Mouse (Mus musculus) heart, embryonic 10.5 days (tissue): ENCODE results near the gene Gpr119. TPM values are rescaled to one million over a fixed set of nuclear protein-coding genes. Genes with fewer than 3 reads are reported as not detected.

ENCODE experiments used
- DNase-seq: peaks from one replicate; pipeline ENCODE4 v3.0.0-alpha.2; 2017; ENCODE audit warnings: low spot score
- H3K27ac ChIP-seq: fragments of 300-500 bp; sonication (generic); 2 replicates; pipeline ENCODE4 v1.5.1; 2016; ENCODE audit warnings: mild to moderate bottlenecking
- H3K27me3 ChIP-seq: fragments of 300-500 bp; sonication (generic); 2 replicates; pipeline ENCODE4 v1.6.1; 2016; ENCODE audit warnings: mild to moderate bottlenecking; ENCODE audit not compliant: poor library complexity, insufficient read depth, severe bottlenecking
- H3K36me3 ChIP-seq: fragments of 300-500 bp; sonication (generic); 2 replicates; pipeline ENCODE4 v1.6.1; 2016; ENCODE audit warnings: mild to moderate bottlenecking, moderate library complexity
- H3K4me1 ChIP-seq: fragments of 300-500 bp; sonication (generic); 2 replicates; pipeline ENCODE4 v1.6.1; 2016; ENCODE audit warnings: mild to moderate bottlenecking
- H3K4me3 ChIP-seq: fragments of 300-500 bp; sonication (generic); 2 replicates; pipeline ENCODE4 v1.5.1; 2016; ENCODE audit warnings: mild to moderate bottlenecking, moderate library complexity
- H3K9me3 ChIP-seq: fragments of 300-500 bp; sonication (generic); 2 replicates; pipeline ENCODE4 v1.6.1; 2016; ENCODE audit warnings: mild to moderate bottlenecking, moderate library complexity
- WGBS: fragments of 180-500 bp; shearing (Covaris S2); methylation state at CpG from one replicate; pipeline ENCODE4 v1.1.7; 2016; 5-methylcytosine and 5-hydroxymethylcytosine counted together
- microRNA-seq: library from miRNA; unstranded; fragments of <30 nt; microRNA quantifications from one replicate; pipeline ENCODE4, GENCODE M21; 2017
- polyA plus RNA-seq: library from polyadenylated mRNA; unstranded; fragments of >200 nt; fragmentation: Nextera tagmentation; extraction: Ambion mirVana; gene quantifications from 2 replicates; pipeline ENCODE4 v1.2.1, GENCODE M21; 2016

Gpr119 gene
- polyA plus RNA-seq, 1 experiment from 2014 or later: not detected

GRCm38 (mm10) chrX:48623379-48624053, 50.8 kb downstream of the Gpr119 start, which contains the start of gene Slc25a14:
Slc25a14 (plus strand) TSS chrX:48623413.
- H3K36me3 ChIP-seq: no peaks in the 10 kb centered on the region
- peak within 1 kb of the TSS; percentile 69 for H3K4me3 ChIP-seq
- H3K27me3 ChIP-seq: no peaks in the 10 kb centered on the region
- no peaks in the 10 kb centered on the region for H3K9me3 ChIP-seq
- peak; percentile 88 for DNase-seq
- H3K27ac ChIP-seq: peak within 1 kb of the TSS; percentile 83
- no peaks in the 10 kb centered on the region for H3K4me1 ChIP-seq
- 14% methylated on average over 38 of the region's 38 CpGs for WGBS

- H3K9me3 ChIP-seq: no peaks in the 10 kb centered on the region
- H3K4me1 ChIP-seq: no peaks in the 10 kb centered on the region
- peak overlapping the region; percentile 83; the same call in 1 of the 2 replicates for H3K27ac ChIP-seq
- H3K4me3 ChIP-seq: peak overlapping the region; percentile 69
- no peak for DNase-seq
- no peaks in the 10 kb centered on the region for H3K27me3 ChIP-seq
- WGBS: 24% methylated on average over 4 of the region's 4 CpGs
- no peaks in the 10 kb centered on the region for H3K36me3 ChIP-seq
Measured at GRCm38 (mm10) chrX:48623049-48623378, 51.3 kb downstream of the Gpr119 start.

Small RNAs within 50 kb of the gene (microRNA-seq; reads per million reads assigned to microRNA genes)
- not detected for gene Gm27828

Other genes with a start within 250 kb of the Gpr119 start
- 9.9 and 15.7 TPM in 2 replicates for gene Elf4, start 211.3 kb downstream of the Gpr119 start, polyA plus RNA-seq
- gene Aifm1, start 160.9 kb downstream of the Gpr119 start, polyA plus RNA-seq: 108 and 118 TPM in 2 replicates
- gene Rab33a, start 155.2 kb downstream of the Gpr119 start, polyA plus RNA-seq: 7.8 and 8.0 TPM in 2 replicates
- gene Zfp280c, start 80.0 kb downstream of the Gpr119 start, polyA plus RNA-seq: 7.4 and 8.8 TPM in 2 replicates
- gene Slc25a14, start 51.1 kb downstream of the Gpr119 start, polyA plus RNA-seq: 10.9 and 11.0 TPM in 2 replicates
- gene Rbmx2, start 20.5 kb upstream of the Gpr119 start, polyA plus RNA-seq: 20.2 and 22.7 TPM in 2 replicates
- 0.33 TPM in 1 of 2 replicates, not detected in the other for gene Gm595, start 203.2 kb upstream of the Gpr119 start, polyA plus RNA-seq